Comparison of ENCODE assay signal across 28 mouse cellular contexts in genomic region chr1:189499141-189499540, GRCm38 (mm10).
DNase-seq lines count a peak whose midpoint lies in the region; ATAC-seq and TF ChIP-seq lines count a peak whose summit lies in the region.
"Had no signal": no experiment of that assay in that cellular context is flagged by ENCODE, and none has a peak within 500 bp of the region (broad histone marks: within the 10 kb centered on the region; RNA-seq: fewer than 3 reads in every experiment).

No protein-coding gene starts in this region.

- H3K4me3 ChIP-seq in intestine, embryonic 16.5 days (ENCODE audit: low read length): no peak overlapping the region
- no peak overlapping the region for H3K4me3 ChIP-seq in kidney, adult 2 months (ENCODE audit: insufficient read depth, low read depth, low read length)
- H3K4me3 ChIP-seq in kidney, postnatal 0 days (replicated peaks; ENCODE audit: low read depth, low read length): no peak overlapping the region
- H3K4me3 ChIP-seq in stomach, embryonic 15.5 days (replicated peaks): no peak overlapping the region
- H3K4me3 ChIP-seq: heart, embryonic 12.5 days; limb, embryonic 10.5 days; midbrain, embryonic 10.5 days; myocyte; neural tube, embryonic 13.5 days had no signal

- H3K9ac ChIP-seq in intestine, embryonic 16.5 days (ENCODE audit: low read depth, low read length): no peak overlapping the region
- H3K9ac ChIP-seq in kidney, postnatal 0 days (ENCODE audit: low read depth, low read length): no peak overlapping the region
- H3K9ac ChIP-seq in stomach, embryonic 15.5 days: no peak overlapping the region
- H3K9ac ChIP-seq: heart, embryonic 12.5 days; liver, postnatal 0 days; neural tube, embryonic 13.5 days had no signal

- WGBS in intestine, embryonic 16.5 days: 56% methylated on average over 4 of the region's 4 CpGs
- WGBS in kidney, adult 2 months: 44% methylated on average over 4 of the region's 4 CpGs
- 46% methylated on average over 4 of the region's 4 CpGs for WGBS in kidney, postnatal 0 days
- WGBS in stomach, embryonic 15.5 days: 64% methylated on average over 4 of the region's 4 CpGs

- H3K36me3 ChIP-seq in intestine, embryonic 16.5 days (ENCODE audit: control insufficient read depth, insufficient read depth, low read length): no peaks in the 10 kb centered on the region
- H3K36me3 ChIP-seq in kidney, adult 2 months (ENCODE audit: control insufficient read depth, insufficient read depth, low read length): no peaks in the 10 kb centered on the region
- no peaks in the 10 kb centered on the region for H3K36me3 ChIP-seq in kidney, postnatal 0 days (ENCODE audit: insufficient read depth, low read length)
- no peaks in the 10 kb centered on the region for H3K36me3 ChIP-seq in stomach, embryonic 15.5 days
- H3K36me3 ChIP-seq: G1E; heart, embryonic 12.5 days; limb, embryonic 10.5 days; midbrain, embryonic 10.5 days; neural tube, embryonic 13.5 days had no signal

- TF ChIP-seq POLR2A in kidney, adult 2 months (IDR thresholded peaks at IDR 0.05; ENCODE audit: low read depth, low read length): no peak

- peaks cover 6% of the 10 kb centered on the region for H3K4me1 ChIP-seq in intestine, embryonic 16.5 days (ENCODE audit: control insufficient read depth, insufficient read depth, low read length)
- H3K4me1 ChIP-seq in kidney, adult 2 months (ENCODE audit: control insufficient read depth, insufficient read depth, low read length): no peaks in the 10 kb centered on the region
- peaks cover 11% of the 10 kb centered on the region; the same call in 1 of the 2 replicates for H3K4me1 ChIP-seq in kidney, postnatal 0 days (replicated peaks; ENCODE audit: insufficient read depth, low read length)
- no peaks in the 10 kb centered on the region; the same call in 1 of the 2 replicates for H3K4me1 ChIP-seq in stomach, embryonic 15.5 days
- H3K4me1 ChIP-seq: heart, embryonic 12.5 days; limb, embryonic 10.5 days had no signal

- TF ChIP-seq CTCF in kidney, adult 2 months (conservative IDR thresholded peaks at IDR 0.05; ENCODE audit: insufficient read depth, insufficient read length, low read depth, low read length): no peak
- TF ChIP-seq CTCF in kidney, postnatal 0 days (IDR thresholded peaks at IDR 0.05; ENCODE audit: low read depth): no peak

- no peak overlapping the region for H3K27ac ChIP-seq in intestine, embryonic 16.5 days (ENCODE audit: low read length)
- no peak overlapping the region for H3K27ac ChIP-seq in kidney, adult 2 months (ENCODE audit: insufficient read depth, low read depth, low read length)
- H3K27ac ChIP-seq in kidney, postnatal 0 days: peak overlapping the region; percentile 47; the same call in 1 of the 2 replicates
- no peak overlapping the region for H3K27ac ChIP-seq in stomach, embryonic 15.5 days
- H3K27ac ChIP-seq: hindbrain, postnatal 0 days; limb, embryonic 10.5 days; midbrain, embryonic 10.5 days; neural tube, embryonic 13.5 days had no signal

- no peaks in the 10 kb centered on the region for H3K9me3 ChIP-seq in intestine, embryonic 16.5 days (ENCODE audit: control insufficient read depth, low read length)
- H3K9me3 ChIP-seq in kidney, postnatal 0 days (replicated peaks; ENCODE audit: low read length): no peaks in the 10 kb centered on the region
- H3K9me3 ChIP-seq in stomach, embryonic 15.5 days: no peaks in the 10 kb centered on the region
- H3K9me3 ChIP-seq: heart, embryonic 12.5 days; limb, embryonic 10.5 days; midbrain, embryonic 10.5 days; neural tube, embryonic 13.5 days had no signal

- peak; percentile 82 for DNase-seq in kidney, adult 2 months
- no peak for DNase-seq in kidney, postnatal 0 days (ENCODE audit: low spot score)
- no peak for DNase-seq in adrenal gland, postnatal 4 days (ENCODE audit: low spot score in 2 of 2)
- DNase-seq in adipocyte (ENCODE audit: low spot score): no peak
- DNase-seq in B cell, adult 2 months: no peak
- DNase-seq: adrenal gland, adult 8-10 months; cerebellum, adult 18-20 months; cerebellum, postnatal 36 days; embryo, embryonic 11 days; gastrocnemius, postnatal 14 days; heart, adult 18-20 months; heart, postnatal 10 days; liver, postnatal 0 days; lung, postnatal 10 days; thymus, adult 2 months had no signal

- peak; percentile 92 for ATAC-seq in intestine, embryonic 16.5 days
- ATAC-seq in kidney, postnatal 0 days (replicated peaks; ENCODE audit: low FRiP score, low read depth): 0 out of 2 replicates have a peak, but pooled peaks have one; percentile 65
- ATAC-seq in stomach, embryonic 15.5 days (ENCODE audit: insufficient read depth, low FRiP score, low read depth): peak; percentile 63; the same call in 1 of the 2 replicates
- ATAC-seq: forebrain, embryonic 16.5 days; hindbrain, postnatal 0 days; liver, postnatal 0 days; midbrain, embryonic 16.5 days; Patski had no signal

- H3K4me2 ChIP-seq in intestine, embryonic 16.5 days (ENCODE audit: low read depth, low read length): no peak overlapping the region
- H3K4me2 ChIP-seq in kidney, postnatal 0 days (ENCODE audit: low read length): no peak overlapping the region
- H3K4me2 ChIP-seq in stomach, embryonic 15.5 days: no peak overlapping the region
- H3K4me2 ChIP-seq: heart, embryonic 12.5 days; neural tube, embryonic 13.5 days had no signal

- no peaks in the 10 kb centered on the region for H3K27me3 ChIP-seq in intestine, embryonic 16.5 days (replicated peaks; ENCODE audit: control insufficient read depth, insufficient read depth, low read length)
- H3K27me3 ChIP-seq in kidney, adult 2 months (replicated peaks; ENCODE audit: control insufficient read depth, insufficient read depth, low read length): no peaks in the 10 kb centered on the region
- H3K27me3 ChIP-seq in kidney, postnatal 0 days (ENCODE audit: insufficient read depth, low read length): no peaks in the 10 kb centered on the region
- H3K27me3 ChIP-seq in stomach, embryonic 15.5 days (replicated peaks): no peaks in the 10 kb centered on the region
- H3K27me3 ChIP-seq: CH12.LX; heart, embryonic 12.5 days; neural tube, embryonic 13.5 days had no signal
